Mouse (Mus musculus): ENCODE results near the gene Pfkp.

The Pfkp gene

DNA sequence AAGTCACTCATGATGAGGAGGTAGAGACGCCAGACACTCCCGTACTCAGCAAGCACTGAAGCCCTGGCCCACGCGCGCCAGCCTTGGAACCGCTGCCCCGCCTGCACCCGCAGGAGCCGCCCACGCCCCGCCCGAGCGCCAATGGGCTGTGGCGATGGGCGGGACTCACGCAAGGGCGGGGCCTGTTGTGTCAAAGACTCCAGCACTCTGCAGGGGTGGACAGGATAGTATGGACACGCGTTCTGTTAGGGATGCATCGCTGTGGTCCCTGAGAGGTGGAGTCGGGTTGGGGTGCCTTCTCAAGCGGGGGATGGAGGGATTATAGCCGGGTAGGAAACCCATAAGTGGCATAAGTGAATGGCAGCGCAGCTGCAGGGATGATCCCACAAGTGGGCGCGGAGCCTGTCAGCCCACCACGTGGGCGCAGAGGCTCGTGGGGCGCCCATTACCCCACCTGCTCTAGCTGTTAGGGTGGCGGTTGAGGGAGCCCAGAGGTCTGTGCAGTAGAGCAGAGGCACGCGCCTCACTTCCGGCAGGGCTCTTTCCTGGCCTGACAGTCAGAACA is at the start of gene Pfkp:
Pfkp (minus strand) TSS at position 109 of the 565 bp plus-strand sequence.
- DNase-seq = peak; percentile 94 to 96

DNA sequence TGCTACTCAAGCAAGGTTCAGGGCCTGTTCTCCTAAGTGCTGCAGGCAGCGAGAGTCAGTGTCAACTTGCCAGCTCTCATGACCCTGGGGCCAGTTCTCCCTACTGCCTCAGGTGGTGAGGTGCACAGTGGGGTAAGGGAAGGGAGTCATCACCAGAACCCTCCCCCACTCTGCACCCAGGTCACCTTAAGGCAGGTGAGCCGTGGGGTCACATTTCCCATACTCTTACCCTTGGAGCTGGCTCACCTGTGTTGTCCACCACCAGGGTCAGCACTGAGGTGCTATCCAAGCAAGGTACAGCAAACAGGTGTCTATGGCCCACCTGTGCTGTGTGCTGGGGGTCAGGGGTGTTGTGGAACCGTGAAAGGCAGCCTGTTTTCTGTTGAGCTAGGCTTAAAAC is 42.0 kb upstream of the Pfkp start:
- DNase-seq = no peak

DNA sequence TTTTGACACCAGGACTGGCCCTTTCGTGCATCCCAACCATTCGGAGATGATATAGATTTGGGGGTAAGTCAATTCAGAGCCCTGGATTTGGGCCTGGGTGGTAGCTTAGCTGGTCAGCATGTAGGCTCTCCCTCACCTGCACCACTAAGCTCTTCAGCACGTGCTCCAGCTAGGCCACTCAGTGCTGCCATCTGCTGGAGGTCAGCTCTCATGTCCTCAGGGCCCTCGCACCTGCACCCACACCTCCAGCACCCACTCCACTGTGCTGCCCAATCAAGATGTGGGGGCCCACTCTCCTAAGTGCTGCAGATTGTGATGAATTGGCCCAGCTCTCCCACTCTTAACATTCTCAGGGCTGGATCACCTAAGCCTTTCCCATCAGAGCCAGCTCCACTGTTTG is 41.4 kb upstream of the Pfkp start:
- DNase-seq = peak; percentile 58 to 60

DNA sequence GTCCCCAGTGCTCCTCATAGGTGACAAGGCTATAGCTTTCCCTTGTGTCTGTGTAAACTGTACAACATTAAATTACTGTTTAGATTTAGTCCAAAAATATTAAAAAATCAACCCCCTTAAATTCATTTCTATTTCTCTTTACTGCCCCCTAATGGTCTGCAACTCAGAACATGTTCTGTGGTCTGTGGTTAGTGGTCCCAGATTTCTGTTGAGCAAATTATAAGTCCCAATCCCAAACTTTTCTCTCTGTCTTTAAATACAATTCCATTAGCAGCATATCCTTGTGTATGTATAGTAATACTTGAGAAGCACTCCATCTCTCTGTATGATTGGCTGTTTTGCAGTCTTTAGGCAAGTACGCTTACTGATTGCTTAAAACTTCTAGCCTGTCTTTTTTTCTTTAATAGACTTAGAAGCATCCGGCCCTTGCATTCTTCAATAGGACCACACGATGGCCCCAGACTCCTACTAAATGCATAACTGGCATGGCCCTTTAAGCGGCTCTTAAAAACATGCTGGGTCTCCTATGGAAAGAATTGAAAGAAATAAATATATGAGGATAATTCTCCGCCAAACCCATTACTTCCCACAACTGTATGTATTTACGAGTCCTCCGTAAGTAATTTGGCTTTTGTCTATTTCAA is 40.3 kb upstream of the Pfkp start:
- peak; percentile 53 to 61 for DNase-seq

DNA sequence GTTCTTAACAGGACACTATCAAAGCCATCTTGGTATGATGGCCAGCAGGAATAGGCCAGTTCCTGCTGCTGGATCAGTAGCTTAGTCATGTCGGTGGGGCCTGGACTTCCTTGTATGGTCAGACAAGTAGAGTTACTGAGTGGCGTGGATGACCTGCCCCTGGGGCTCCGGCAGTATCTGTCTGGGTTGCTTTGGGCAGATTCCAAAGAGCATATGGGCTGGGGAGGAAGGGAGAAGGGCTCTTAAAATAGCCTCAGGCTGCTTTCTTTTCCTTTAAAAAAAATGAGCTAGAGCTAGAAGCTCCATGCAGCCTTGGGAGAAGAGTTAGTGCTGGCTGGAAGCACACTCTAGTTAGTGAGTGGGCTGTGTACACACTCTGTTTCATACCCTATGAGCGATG is 18.3 kb upstream of the Pfkp start:
- DNase-seq = peak; percentile 55 to 58

DNA sequence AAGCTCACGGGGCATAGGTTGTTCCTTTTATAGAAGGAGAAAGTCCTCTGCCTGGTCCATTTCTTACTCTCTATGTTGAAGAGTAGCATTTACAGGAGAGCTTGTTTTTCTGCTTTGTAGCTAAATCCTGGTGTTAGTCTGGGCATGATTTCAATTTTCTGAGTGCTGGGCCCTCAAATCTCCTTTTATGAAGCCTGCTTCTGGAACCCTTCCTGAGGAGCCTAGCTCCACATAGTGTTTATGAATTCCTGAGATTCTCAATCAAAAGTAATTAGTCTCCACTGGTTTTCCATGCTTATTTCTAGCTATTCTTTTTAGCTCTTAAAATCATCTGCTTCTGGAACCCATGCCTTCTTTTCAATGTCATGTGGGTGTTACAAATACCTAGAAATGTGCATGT is 16.9 kb upstream of the Pfkp start:
- no peak for DNase-seq

DNA sequence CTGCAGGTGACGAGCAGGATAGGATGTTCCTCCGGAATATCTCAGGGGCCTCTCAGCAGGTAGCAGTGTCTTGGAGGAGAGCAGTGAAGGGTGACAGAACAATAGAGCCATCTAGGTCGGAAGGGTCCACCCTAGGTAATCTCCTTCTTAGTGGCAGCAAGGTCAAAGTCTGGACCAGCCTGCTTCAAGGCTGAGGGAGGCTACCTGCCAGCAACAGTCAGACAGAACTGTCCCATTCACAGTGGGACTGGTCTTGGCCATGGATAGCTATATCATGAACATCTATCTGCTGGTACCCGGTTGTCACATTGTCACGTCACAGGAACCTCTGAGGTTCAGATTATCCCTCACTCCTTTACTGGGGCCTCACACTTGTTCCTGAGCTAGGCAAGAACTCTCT is 15.6 kb upstream of the Pfkp start:
- DNase-seq = no peak

DNA sequence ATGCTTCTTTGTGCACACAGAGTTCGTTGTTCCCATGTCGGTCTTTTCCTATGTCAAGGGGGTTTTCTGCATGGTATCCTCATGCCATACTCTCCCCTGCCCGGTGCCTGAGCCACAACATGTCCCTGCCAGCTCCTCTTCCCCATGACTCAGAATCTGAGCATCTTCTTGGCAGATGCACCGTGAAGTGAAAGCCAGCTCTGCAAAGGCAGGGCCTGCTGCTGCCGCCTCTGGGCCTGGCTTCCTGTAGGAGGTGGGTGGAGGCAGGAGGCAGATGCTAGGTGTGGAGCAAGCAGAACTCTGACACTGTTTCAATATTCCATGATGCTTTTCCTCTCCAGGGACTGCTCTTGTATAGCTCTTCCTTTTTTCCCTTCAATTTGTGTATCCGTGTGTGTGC is 10.7 kb upstream of the Pfkp start:
- DNase-seq = peak; percentile 20 to 37

DNA sequence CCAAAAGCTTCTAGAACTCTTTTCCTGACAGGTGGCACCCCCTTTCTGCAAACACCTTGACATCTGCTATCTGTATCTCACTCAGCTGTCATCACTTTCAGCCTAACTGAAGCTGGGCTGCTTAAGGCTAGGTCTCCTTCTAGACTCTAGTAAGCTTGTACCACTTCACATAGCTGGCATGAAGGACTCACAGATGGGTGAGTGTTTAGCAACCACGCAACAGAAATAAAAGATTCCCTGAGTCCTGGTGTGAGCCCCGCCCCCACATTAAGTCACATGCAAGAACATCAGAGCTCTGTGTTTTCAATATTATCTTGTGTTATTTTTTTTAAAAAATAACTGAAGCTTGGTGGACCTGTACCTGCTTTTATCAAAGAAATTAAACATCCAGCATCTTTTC is 8.7 kb upstream of the Pfkp start:
- no peak for DNase-seq

DNA sequence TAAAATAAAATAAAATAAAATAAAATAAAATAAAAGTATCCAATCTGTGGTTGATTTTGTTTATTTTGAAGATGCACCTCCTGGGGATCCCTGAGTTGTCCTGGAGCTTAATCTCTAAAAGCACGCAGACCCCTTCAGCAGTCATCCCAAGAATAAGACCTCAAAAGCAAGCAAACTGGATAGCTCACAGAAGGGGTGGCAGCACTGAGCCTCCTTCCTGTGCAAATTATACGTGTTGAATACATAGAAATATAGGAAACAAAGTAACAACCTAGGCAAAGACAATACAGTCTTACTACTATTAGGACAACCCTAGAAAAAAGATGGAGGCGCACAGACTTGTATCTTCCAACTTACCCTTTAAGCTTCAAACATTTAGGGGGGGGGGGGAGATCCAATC is 965 bp upstream of the Pfkp start:
- no peak for DNase-seq

DNA sequence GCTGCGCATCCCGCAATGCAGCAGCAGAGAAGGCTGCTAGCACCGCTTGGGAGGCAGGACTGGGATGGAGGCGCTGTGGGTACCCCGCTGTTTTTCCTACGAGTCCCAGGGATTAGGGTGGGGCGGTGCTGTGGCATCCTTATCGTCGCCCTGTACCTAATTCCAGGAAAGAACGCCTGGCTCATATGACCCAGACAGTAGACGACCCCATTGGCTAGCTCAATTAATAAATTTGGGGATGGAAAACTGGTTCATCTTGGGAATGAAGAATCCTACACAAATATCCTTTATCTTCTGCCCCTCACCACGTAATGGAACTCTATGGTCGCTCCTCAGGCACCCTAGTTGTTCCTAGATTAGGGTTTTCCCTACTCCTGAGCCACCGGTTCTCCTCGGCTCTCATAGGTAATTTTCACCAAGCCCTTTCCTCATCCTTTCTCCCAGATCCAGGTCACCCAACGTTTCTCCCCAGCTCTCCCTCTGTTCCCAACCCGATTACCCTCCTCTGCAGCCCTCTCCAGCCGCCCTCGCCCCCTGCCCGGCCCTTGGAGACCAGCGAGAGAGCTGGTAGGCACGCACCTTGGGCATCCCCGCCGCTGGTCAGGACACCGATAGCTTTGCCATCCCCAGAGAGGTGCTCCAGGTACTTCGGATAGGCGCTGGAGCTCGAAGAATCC is 447 bp downstream of the Pfkp start:
- DNase-seq = peak; percentile 54 to 55

DNA sequence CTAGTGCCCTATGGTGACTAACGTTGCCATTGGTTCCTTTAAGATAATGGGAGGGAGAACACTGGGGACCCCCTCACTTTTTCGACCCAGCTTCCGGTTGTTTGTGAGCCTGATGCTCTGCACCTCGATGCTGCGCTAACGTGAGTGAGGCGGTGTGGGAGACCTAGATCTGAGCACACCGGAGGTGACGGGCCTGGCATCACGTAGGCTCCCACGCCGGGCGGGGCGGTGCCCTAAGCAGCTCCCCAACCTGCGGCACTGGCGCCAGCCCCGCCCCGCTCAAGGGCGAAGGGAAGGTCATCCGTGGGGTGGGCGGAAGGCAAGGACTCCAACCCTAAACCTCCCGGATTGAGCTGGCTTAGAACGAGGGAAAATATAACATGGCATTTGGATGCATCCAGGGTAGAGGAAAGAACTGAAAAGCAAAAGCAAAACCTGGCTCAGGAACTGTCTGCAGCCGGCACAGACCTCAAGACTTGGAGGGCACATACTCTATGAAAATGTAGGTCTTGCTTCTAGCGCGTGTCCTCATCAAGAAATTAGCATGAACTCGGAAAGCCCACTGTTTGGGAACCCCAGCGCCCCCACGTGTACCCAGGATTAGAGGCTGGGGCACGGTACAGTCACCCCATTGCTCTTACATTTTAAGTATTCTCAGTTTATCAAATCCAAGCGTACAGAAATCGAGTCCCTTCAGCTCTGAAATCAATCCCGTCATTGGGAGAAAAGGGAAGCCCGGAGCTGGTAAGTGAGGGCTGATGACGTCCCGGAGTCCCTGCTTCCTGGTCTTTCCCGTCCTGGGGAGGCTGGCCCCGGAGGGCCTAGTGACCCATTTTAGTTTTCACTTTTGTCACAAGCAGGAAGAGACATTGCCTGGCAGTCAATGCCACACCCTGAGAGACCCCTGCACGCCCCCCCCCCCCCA is 1.2 kb downstream of the Pfkp start:
- DNase-seq = peak; percentile 83 to 85

DNA sequence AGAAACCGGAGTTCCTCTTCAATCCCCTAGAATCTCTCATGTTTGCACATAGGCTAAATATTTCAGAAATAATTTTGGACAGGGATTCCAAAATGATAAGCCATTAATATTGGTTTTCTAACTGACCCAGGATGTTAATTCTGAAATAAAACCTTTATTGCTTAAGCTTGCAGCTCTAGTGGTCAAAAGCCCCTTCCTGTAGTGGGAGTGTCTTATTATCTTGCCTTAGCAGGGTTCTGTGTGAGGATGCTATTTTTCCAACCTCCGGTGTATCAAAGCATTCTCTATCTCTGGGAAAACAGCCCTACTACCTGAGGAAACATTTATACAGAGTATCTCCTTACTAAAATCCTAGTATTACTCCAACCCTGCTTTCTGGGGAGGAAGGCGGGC is 1.9 kb downstream of the Pfkp start:
- no peak for DNase-seq

DNA sequence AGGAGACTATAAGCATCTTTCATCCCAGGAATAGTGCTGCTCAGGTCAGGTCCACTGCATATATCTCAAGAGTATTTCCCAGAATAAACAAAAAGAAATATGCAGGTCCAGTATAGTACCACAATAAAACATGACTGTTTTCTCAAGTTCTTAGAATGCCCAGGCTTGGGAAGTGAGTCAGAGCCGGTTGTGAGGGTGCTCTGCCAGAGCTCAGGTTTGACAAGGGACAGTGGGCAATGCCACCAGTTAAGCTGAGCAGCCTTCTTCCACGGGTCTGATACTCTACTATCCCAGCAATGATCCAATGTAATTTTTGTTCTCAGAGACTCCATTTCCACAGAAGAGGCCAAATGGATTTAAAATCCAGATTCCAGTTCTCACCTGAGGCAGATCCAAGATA is 2.3 kb downstream of the Pfkp start:
- DNase-seq = no peak

DNA sequence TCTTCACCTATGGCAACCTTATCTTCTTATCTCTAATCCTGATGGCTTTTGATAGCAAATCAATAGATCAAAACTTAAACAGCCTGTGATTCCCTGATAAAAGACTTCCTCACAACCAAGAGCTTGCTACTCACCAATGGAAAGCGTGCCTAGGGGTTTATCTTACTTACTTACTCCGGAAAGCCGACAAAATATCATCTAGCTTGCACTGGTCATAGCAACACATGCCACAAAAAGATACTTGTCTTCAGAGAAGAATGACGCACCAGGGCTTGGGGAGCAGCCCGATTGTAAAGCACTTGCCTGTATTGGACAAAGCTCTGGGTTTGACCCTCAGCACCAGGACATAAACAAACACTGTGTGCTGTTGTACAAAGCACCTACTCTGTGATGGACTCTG is 4.6 kb downstream of the Pfkp start:
- DNase-seq = no peak

DNA sequence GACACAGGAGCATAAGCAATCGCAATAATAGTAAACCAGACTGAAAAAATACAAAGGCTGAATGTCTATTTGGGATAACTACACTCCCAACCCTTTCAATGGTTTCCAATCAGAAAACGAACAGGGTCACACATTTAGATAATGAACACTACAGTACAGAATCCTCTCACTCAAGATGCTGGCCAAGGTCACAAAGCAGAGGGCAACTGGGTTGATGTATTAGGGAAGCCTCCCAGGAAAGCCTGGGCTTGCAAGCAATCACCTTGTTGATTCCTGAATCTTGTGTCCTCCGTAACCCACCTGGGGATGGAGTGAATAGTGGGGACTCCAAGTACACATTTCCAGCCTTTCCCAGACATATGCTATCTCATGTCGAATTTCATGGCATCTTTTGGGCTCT is 5.6 kb downstream of the Pfkp start:
- DNase-seq = no peak

DNA sequence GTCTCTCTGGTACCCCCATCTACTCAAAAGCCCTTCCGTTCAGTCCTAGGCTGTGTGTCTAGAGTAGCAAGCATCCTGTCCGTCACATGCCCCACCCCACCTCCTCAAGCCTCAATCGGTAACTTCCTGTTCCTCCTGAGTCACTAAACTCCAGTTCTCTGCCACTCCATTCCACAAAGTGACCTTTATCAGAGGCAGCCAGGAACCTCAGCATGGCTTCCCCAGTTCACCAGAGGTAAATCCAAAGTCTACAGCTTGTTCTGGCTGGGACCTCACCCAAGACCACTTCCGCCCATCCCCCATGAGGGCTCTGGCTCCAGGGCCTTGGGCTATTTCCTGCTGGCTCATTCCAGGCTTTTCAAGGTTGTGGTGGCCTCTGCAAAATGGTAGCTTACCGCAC is 6.1 kb downstream of the Pfkp start:
- DNase-seq = no peak

DNA sequence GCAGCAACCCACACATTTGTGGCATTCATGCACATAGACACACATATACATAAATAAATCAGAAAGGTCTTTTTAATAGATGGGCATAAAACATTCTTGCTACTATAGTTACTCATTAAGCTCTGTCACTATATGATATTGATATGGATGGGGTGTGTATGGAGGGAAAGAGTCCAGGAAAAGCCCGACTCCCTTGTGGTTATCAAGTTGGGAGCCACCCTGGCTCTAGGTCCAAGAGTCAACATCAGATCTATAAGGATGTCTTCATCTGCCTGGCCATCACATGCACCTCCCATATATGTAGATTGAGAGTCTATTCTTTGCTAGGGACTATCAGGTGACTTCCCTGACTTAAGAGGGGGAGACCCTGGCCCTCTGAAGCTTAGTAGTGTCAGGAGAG is 7.1 kb downstream of the Pfkp start:
- DNase-seq = no peak

DNA sequence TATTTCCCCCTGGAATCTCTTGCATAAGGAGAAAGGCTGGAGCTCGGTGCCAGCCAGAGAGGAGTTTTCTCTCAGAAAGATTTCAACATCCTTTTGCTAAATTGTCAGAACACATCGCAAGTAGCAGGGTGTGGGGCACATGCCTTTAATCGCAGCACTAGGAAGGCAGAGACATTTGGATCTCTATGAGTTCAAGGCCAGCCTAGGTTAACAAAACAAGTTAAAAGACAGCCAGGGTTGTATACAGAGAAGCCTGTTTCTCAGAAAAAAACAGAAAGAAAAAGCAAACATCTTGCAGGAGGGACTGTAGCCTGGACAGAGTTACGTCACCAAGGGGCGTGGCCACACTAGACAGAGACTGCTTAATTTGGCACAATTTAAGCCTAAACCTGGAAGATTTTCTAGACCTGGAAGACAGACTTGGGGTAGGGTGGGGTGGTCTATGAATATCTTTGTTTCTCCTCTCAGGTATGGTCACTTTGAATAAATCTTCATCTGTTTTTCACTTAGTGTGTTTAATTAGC is 9.0 kb downstream of the Pfkp start:
- DNase-seq = no peak

DNA sequence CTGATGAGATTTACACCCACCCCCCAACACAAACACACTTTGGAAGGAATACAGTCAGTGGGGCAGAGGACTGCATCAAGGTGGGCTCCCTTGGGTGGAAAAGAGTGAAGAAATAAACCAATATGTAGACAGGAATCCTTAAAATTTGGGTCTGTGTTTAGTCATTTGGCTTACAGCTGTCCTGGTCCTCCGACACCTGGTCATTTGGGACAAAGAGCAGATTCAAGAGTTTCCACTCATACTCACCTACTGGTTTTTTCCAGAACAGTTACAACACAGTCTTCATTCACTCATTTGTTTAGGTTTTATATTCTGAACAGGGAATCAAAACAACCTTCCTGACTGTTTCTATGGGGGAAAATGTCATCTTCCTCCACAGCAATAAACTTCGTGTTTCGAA is 9.6 kb downstream of the Pfkp start:
- no peak for DNase-seq

DNA sequence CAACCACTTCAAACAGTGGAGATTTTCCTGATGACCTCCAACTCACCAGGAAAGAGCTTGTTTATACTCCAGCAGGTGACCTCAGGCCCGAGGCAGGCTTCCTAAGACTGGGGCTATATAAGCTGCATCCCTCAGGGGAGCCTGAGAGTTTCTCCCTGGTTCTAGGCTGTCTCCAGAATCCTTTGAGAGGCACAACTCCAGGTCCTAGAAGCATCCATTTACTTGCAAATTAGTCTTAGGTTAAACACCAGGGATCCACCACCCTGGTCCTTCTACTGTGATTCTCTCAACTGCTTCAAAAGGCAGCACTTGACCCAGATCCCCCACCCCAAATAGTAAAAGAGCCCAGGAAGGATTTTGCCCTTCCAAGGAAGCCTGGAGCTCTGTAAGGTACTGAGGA is 10.2 kb downstream of the Pfkp start:
- DNase-seq = no peak

DNA sequence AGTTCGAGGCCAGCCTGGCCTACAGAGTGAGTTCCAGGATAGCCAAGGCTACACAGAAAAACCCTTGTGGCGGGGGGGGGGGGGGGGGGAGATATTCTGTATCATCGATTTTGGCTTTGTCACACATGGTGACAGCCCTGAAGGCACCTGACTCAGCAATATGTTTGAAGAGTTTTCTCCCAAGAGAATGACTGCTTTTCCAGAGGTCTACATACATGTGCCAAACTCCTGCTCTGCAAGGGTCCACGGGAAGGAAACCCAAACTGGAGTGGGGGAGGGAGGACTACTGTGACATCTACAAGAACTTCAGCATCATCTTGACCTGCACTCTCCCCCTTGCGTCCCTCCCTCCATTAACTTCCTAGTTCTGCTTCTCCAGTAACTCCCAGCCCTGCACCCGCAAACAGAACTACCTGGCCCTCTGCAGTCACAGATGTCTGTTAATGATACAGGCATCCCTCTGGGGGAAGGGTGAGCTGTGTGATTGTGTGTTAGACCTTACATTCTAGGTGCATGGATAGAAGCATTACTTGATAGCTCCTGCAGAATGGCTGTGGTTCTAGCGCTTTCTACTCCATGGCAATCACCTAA is 10.9 kb downstream of the Pfkp start:
- DNase-seq = no peak

DNA sequence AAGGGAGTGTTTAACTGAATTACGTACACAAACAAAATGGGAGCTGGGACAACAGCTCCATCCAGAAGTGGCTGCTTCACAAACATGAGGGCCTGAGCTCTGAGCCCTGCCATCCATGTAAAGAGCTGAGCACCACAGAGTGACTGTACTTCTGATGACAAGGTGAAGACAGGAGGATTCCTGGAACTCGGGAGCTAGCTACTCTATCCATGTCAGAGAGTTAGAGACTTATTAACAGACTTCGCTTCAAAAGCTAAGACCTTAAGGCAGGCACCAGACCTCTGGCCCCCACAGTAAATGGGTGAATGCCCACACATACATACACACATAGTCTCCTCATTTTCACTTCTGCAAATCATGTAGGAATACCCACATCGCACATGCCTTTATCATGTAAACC is 11.6 kb downstream of the Pfkp start:
- no peak for DNase-seq
